Mouse (Mus musculus) limb, embryonic 11.5 days (tissue): ENCODE measurements around the gene Acyp1. TPM values are rescaled to one million over a fixed set of nuclear protein-coding genes. Genes with fewer than 3 reads are reported as not detected.

Source experiments
- ATAC-seq: fragments of 200-750 bp; cut with Nextera tagmentation; 2 replicates; pipeline ENCODE4 v1.8.0; 2017; ENCODE audit warnings: low read depth; ENCODE audit not compliant: insufficient number of reproducible peaks, low FRiP score, low TSS enrichment
- DNase-seq: peaks from one replicate; pipeline ENCODE4 v3.0.0-alpha.2; 2015; ENCODE audit warnings: low spot score
- H3K27ac ChIP-seq: fragments of 300-500 bp; sonication (generic); replicated peaks from 2 replicates; pipeline ENCODE4 v1.5.1; 2014; ENCODE audit warnings: low read depth, mild to moderate bottlenecking, low read length
- H3K27me3 ChIP-seq: fragments of 300-500 bp; sonication (generic); 2 replicates; pipeline ENCODE4 v1.6.1; 2014; ENCODE audit warnings: mild to moderate bottlenecking, low read length, mixed read lengths; ENCODE audit not compliant: control insufficient read depth, insufficient read depth
- H3K36me3 ChIP-seq: fragments of 300-500 bp; sonication (generic); 2 replicates; pipeline ENCODE4 v1.6.1; 2014; ENCODE audit warnings: mild to moderate bottlenecking, low read length, moderate library complexity, mixed read lengths; ENCODE audit not compliant: control insufficient read depth, insufficient read depth
- H3K4me1 ChIP-seq: fragments of 300-500 bp; sonication (generic); 2 replicates; pipeline ENCODE4 v1.6.1; 2014; ENCODE audit warnings: low read length, mixed read lengths; ENCODE audit not compliant: control insufficient read depth, insufficient read depth
- H3K4me2 ChIP-seq: fragments of 300-500 bp; sonication (generic); 2 replicates; pipeline ENCODE4 v1.6.1; 2014; ENCODE audit warnings: low read depth, mild to moderate bottlenecking, moderate library complexity; ENCODE audit not compliant: severe bottlenecking
- H3K4me3 ChIP-seq: fragments of 300-500 bp; sonication (generic); 2 replicates; pipeline ENCODE4 v1.5.1; 2014; ENCODE audit warnings: low read depth, low read length
- H3K9ac ChIP-seq: fragments of 300-500 bp; sonication (generic); 2 replicates; pipeline ENCODE4 v1.6.1; 2014; ENCODE audit warnings: mild to moderate bottlenecking, low read length
- H3K9me3 ChIP-seq: fragments of 300-500 bp; sonication (generic); 2 replicates; pipeline ENCODE4 v1.6.1; 2016; ENCODE audit warnings: low read length; ENCODE audit not compliant: control insufficient read depth
- WGBS: fragments of 180-500 bp; shearing (Covaris S2); extraction: QIAGEN DNeasy Blood & Tissue Kit; methylation state at CpG from one replicate; pipeline ENCODE4 v1.1.7; 2014; 5-methylcytosine and 5-hydroxymethylcytosine counted together
- polyA plus RNA-seq: library from polyadenylated mRNA; unstranded; fragments of >200 nt; fragmentation: Nextera tagmentation; extraction: Ambion mirVana; gene quantifications from 2 replicates; pipeline ENCODE4 v1.2.1, GENCODE M21; 2014

The Acyp1 gene
- polyA plus RNA-seq, 1 experiment from 2014 or later, result 62.3 TPM

DNA sequence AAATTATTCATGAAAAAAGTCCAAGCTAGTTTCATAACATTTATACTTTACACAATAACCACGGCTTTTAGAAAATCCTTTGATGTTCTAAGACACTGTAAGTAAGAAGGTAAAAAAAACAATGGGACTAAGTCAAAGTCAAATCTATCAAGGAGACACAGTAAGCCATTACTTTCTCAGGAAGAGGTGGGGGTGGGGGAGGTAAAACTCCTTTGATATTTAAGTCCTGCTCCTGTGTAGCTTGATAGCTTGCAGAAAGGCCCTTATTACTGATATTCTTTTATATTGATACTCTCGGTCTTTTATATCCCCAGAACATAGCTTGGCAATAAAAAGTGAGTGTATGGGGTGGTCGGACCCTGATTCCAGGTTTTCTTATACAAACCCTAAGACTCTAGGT lies 18.4 kb downstream of the Acyp1 start:
- WGBS, result 46% methylated on average over 3 of the region's 3 CpGs
- ATAC-seq, result no peak
- peak overlapping the region; percentile 91 for H3K27ac ChIP-seq
- H3K9me3 ChIP-seq, result no peaks in the 10 kb centered on the region
- H3K36me3 ChIP-seq, result no peaks in the 10 kb centered on the region
- peak overlapping the region; percentile 55 for H3K4me2 ChIP-seq
- peak overlapping the region; percentile 73 for H3K9ac ChIP-seq
- no peaks in the 10 kb centered on the region for H3K27me3 ChIP-seq
- H3K4me1 ChIP-seq, result peaks cover 10% of the 10 kb centered on the region; the same call in 1 of the 2 replicates
- no peak for DNase-seq
- H3K4me3 ChIP-seq, result peak overlapping the region; percentile 39

GRCm38 (mm10) chr12:85266248-85266647 lies 22.0 kb downstream of the Acyp1 start:
- WGBS, result 93% methylated on average over 3 of the region's 3 CpGs
- ATAC-seq, result no peak

DNA sequence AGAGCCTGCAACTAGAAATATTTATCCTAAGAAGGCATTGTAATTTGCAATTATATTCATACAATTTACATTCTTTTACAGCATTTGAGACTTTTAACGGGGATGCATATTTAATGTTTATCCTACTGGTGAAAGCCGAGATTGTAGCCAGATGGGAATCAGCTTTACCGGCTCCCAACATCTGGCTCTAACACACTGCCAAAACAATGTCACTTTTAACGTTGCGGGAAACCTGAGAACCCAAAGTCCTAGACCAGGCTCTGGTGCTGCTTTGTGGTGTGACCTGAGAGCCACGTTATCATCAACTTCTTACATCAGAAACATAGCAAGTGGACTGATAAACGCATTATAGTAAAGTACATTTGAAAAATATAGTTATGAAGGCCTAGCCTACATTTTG lies 23.3 kb downstream of the Acyp1 start:
- peak; percentile 69 for DNase-seq
- Histone ChIP-seq H3K27me3 (no peaks in the 10 kb centered on the region), H3K4me1 (peaks cover 17% of the 10 kb centered on the region; the same call in 1 of the 2 replicates), H3K27ac (peak overlapping the region; percentile 38; the same call in 1 of the 2 replicates), H3K36me3 (no peaks in the 10 kb centered on the region), H3K4me3 (no peak overlapping the region), H3K4me2 (no peak overlapping the region), H3K9me3 (no peaks in the 10 kb centered on the region), H3K9ac (no peak overlapping the region)
- peak; percentile 73; the same call in 1 of the 2 replicates for ATAC-seq
- WGBS, result 25% methylated on average over 7 of the region's 7 CpGs

More at GRCm38 (mm10) chr12:85266248-85266647, 22.0 kb downstream of the Acyp1 start:
- Histone ChIP-seq H3K9ac (no peak overlapping the region), H3K27me3 (no peaks in the 10 kb centered on the region), H3K4me3 (no peak overlapping the region), H3K4me2 (no peak overlapping the region), H3K9me3 (no peaks in the 10 kb centered on the region), H3K4me1 (peaks cover 21% of the 10 kb centered on the region; the same call in 1 of the 2 replicates), H3K36me3 (no peaks in the 10 kb centered on the region), H3K27ac (no peak overlapping the region)
- DNase-seq, result no peak

GRCm38 (mm10) chr12:85264531-85264930 lies 23.7 kb downstream of the Acyp1 start:
- H3K9ac ChIP-seq, result no peak overlapping the region
- DNase-seq (peak; percentile 32), ATAC-seq (peak; percentile 56; the same call in 1 of the 2 replicates)
- no peak overlapping the region for H3K4me3 ChIP-seq
- no peaks in the 10 kb centered on the region for H3K9me3 ChIP-seq
- peak overlapping the region; percentile 70 for H3K27ac ChIP-seq
- H3K4me1 ChIP-seq, result peaks cover 16% of the 10 kb centered on the region; the same call in 1 of the 2 replicates
- H3K36me3 ChIP-seq, result no peaks in the 10 kb centered on the region
- 63% methylated on average over 8 of the region's 8 CpGs for WGBS
- H3K4me2 ChIP-seq, result no peak overlapping the region
- H3K27me3 ChIP-seq, result no peaks in the 10 kb centered on the region

- H3K4me2 ChIP-seq, result no peak overlapping the region
- peaks cover 16% of the 10 kb centered on the region; the same call in 1 of the 2 replicates for H3K4me1 ChIP-seq
- ATAC-seq (no peak), DNase-seq (no peak)
- H3K36me3 ChIP-seq, result no peaks in the 10 kb centered on the region
- WGBS, result 70% methylated on average over 5 of the region's 5 CpGs
- H3K9me3 ChIP-seq, result no peaks in the 10 kb centered on the region
- H3K9ac ChIP-seq, result no peak overlapping the region
- no peaks in the 10 kb centered on the region for H3K27me3 ChIP-seq
- peak overlapping the region; percentile 70 for H3K27ac ChIP-seq
- H3K4me3 ChIP-seq, result no peak overlapping the region
Measured at GRCm38 (mm10) chr12:85263190-85263589, 25.0 kb downstream of the Acyp1 start.

GRCm38 (mm10) chr12:85262489-85262888 lies 25.7 kb downstream of the Acyp1 start:
- ATAC-seq (peak; percentile 78; the same call in 1 of the 2 replicates), DNase-seq (peak; percentile 79)
- WGBS, result 23% methylated on average over 10 of the region's 10 CpGs

DNA sequence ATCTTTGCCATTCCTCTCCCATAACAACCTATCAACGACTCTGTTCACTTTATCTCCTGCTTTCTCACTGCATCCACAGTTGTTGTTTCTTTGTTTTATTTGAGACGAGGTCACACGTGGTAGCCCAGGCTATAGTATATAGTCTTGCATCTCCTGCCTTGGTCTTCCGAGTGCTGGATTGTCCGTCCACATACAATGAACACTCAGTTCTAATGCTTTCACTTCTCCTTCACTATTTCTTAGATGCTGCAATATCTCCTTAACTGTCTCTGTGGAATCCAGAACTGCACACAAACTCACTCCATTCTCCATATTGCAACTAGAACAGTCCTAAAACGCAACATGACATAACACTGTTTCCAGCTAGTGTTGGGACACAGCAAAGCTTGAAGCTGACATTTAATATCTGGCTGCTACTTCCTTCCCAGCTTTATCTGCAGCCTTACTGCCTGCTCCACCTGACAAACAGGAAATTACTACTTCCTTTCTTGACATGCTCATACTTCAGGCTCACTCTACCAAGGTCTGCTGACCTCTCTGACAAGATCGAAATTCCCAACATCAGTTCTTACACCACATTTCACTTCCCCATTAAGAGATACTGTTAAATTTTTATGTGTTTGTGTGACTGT lies 31.1 kb downstream of the Acyp1 start:
- Histone ChIP-seq H3K27me3 (no peaks in the 10 kb centered on the region), H3K4me1 (0 out of 2 replicates have a peak, but pooled peaks cover 4% of the 10 kb centered on the region), H3K9me3 (no peaks in the 10 kb centered on the region), H3K9ac (no peak overlapping the region), H3K27ac (no peak overlapping the region), H3K36me3 (no peaks in the 10 kb centered on the region), H3K4me2 (no peak overlapping the region), H3K4me3 (no peak overlapping the region)
- no peak for ATAC-seq
- DNase-seq, result no peak
- WGBS, result 88% methylated on average over 7 of the region's 7 CpGs

More at GRCm38 (mm10) chr12:85262489-85262888, 25.7 kb downstream of the Acyp1 start:
- Histone ChIP-seq H3K9ac (no peak overlapping the region), H3K4me1 (peaks cover 16% of the 10 kb centered on the region; the same call in 1 of the 2 replicates), H3K4me3 (no peak overlapping the region), H3K4me2 (no peak overlapping the region), H3K27ac (peak overlapping the region; percentile 70; the same call in 1 of the 2 replicates), H3K9me3 (no peaks in the 10 kb centered on the region), H3K36me3 (no peaks in the 10 kb centered on the region), H3K27me3 (no peaks in the 10 kb centered on the region)

- Histone ChIP-seq H3K9me3 (no peaks in the 10 kb centered on the region), H3K4me2 (no peak overlapping the region), H3K4me1 (0 out of 2 replicates have a peak, but pooled peaks cover 2% of the 10 kb centered on the region), H3K9ac (no peak overlapping the region), H3K4me3 (no peak overlapping the region), H3K36me3 (no peaks in the 10 kb centered on the region), H3K27me3 (no peaks in the 10 kb centered on the region), H3K27ac (0 out of 2 replicates have a peak overlapping the region, but pooled peaks have one; percentile 44)
- 69% methylated on average over 7 of the region's 7 CpGs for WGBS
- DNase-seq, result no peak
- 0 out of 2 replicates have a peak, but pooled peaks have one; percentile 39 for ATAC-seq
Measured at GRCm38 (mm10) chr12:85256074-85256751, 32.0 kb downstream of the Acyp1 start.
